Mouse (Mus musculus): ENCODE results near the gene Olfr1240. TPM values are rescaled to one million over a fixed set of nuclear protein-coding genes. Genes with fewer than 3 reads are reported as not detected.

The Olfr1240 gene
- not detected in 2 replicates for polyA plus RNA-seq (2015; fragmentation: Nextera tagmentation; extraction: Ambion mirVana)

GRCm38 (mm10) chr2:89442900-89443299, at the start of gene Olfr1240:
Gene Olfr1240, minus strand, starts transcription at chr2:89443000.
- no peak for ATAC-seq
- H3K27me3 ChIP-seq = no peaks in the 10 kb centered on the region
- no peak within 1 kb of the TSS for H3K27ac ChIP-seq
- H3K9ac ChIP-seq (replicated peaks) = no peak within 1 kb of the TSS
- 85% methylated on average over 3 of the region's 3 CpGs for WGBS
- H3K36me3 ChIP-seq = no peaks in the 10 kb centered on the region
- no peak within 1 kb of the TSS for H3K4me3 ChIP-seq (replicated peaks)
- H3K9me3 ChIP-seq = no peaks in the 10 kb centered on the region
- no peak within 1 kb of the TSS for H3K4me2 ChIP-seq (replicated peaks)
- no peaks in the 10 kb centered on the region for H3K4me1 ChIP-seq (replicated peaks)

- no peaks in the 10 kb centered on the region for H3K4me1 ChIP-seq (replicated peaks)
- no peak within 1 kb of the TSS for H3K27ac ChIP-seq
- H3K4me3 ChIP-seq (replicated peaks) = no peak within 1 kb of the TSS
- H3K4me2 ChIP-seq (replicated peaks) = no peak within 1 kb of the TSS
- H3K27me3 ChIP-seq = no peaks in the 10 kb centered on the region
- H3K9ac ChIP-seq (replicated peaks) = no peak within 1 kb of the TSS
- H3K36me3 ChIP-seq = no peaks in the 10 kb centered on the region
- H3K9me3 ChIP-seq = no peaks in the 10 kb centered on the region
- ATAC-seq = no peak
Observed at GRCm38 (mm10) chr2:89487026-89487425, 44.2 kb upstream of the Olfr1240 start, which contains the start of gene Olfr1241. Gene Olfr1241, minus strand, starts transcription at chr2:89487126.

- Histone ChIP-seq H3K27ac (no peak within 1 kb of the TSS), H3K27me3 (no peaks in the 10 kb centered on the region), H3K4me2 (replicated peaks) (no peak within 1 kb of the TSS), H3K4me1 (replicated peaks) (no peaks in the 10 kb centered on the region), H3K36me3 (no peaks in the 10 kb centered on the region), H3K9ac (replicated peaks) (no peak within 1 kb of the TSS), H3K9me3 (no peaks in the 10 kb centered on the region; the same call in 1 of the 2 replicates), H3K4me3 (replicated peaks) (no peak within 1 kb of the TSS)
- WGBS = 95% methylated on average over 2 of the region's 2 CpGs
- no peak for ATAC-seq
Observed at GRCm38 (mm10) chr2:89420307-89420706, 22.5 kb downstream of the Olfr1240 start, which contains the start of gene Olfr1239. Gene Olfr1239, minus strand, starts transcription at chr2:89420407.

GRCm38 (mm10) chr2:89414557-89414956, 28.2 kb downstream of the Olfr1240 start:
- Histone ChIP-seq H3K27me3 (no peaks in the 10 kb centered on the region), H3K9ac (replicated peaks) (no peak overlapping the region), H3K4me2 (replicated peaks) (no peak overlapping the region), H3K36me3 (no peaks in the 10 kb centered on the region), H3K4me1 (replicated peaks) (no peaks in the 10 kb centered on the region), H3K9me3 (no peaks in the 10 kb centered on the region), H3K4me3 (replicated peaks) (no peak overlapping the region), H3K27ac (no peak overlapping the region)
- no peak for ATAC-seq
- WGBS = 82% methylated on average over 1 of the region's 1 CpGs

GRCm38 (mm10) chr2:89409576-89409975, 33.2 kb downstream of the Olfr1240 start, which contains the start of gene Olfr1238:
Gene Olfr1238, minus strand, starts transcription at chr2:89409676.
- no peak for ATAC-seq
- H3K9ac ChIP-seq (replicated peaks) = no peak within 1 kb of the TSS
- WGBS = 91% methylated on average over 2 of the region's 2 CpGs

DNA sequence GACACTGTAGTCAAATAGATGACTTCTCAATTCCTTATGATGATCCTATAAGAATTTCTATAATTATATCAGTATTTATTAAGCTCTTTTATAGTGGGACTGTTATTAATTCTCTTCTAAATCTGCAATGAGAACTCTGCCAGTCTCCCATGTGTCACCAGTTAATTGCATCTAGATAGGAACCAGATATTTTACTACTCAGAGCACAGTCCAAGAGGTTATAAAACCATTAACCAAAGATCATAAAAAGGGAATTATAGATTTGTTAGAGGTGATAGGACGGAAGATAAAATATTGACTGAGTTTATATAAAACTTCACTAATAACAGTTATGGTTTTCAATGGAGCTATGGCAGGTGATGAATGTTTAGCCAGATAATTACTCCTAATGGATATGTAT, 41.9 kb downstream of the Olfr1240 start:
- Histone ChIP-seq H3K9ac (replicated peaks) (no peak overlapping the region), H3K4me2 (replicated peaks) (no peak overlapping the region), H3K27me3 (no peaks in the 10 kb centered on the region), H3K27ac (no peak overlapping the region), H3K9me3 (no peaks in the 10 kb centered on the region), H3K4me1 (replicated peaks) (no peaks in the 10 kb centered on the region), H3K4me3 (replicated peaks) (no peak overlapping the region), H3K36me3 (no peaks in the 10 kb centered on the region)
- no peak for ATAC-seq
- 100% methylated on average over 1 of the region's 1 CpGs for WGBS

More at GRCm38 (mm10) chr2:89409576-89409975, 33.2 kb downstream of the Olfr1240 start, which contains the start of gene Olfr1238:
- no peaks in the 10 kb centered on the region for H3K9me3 ChIP-seq
- no peak within 1 kb of the TSS for H3K4me3 ChIP-seq (replicated peaks)
- no peak within 1 kb of the TSS for H3K4me2 ChIP-seq (replicated peaks)
- no peaks in the 10 kb centered on the region for H3K4me1 ChIP-seq (replicated peaks)
- H3K36me3 ChIP-seq = no peaks in the 10 kb centered on the region
- H3K27me3 ChIP-seq = no peaks in the 10 kb centered on the region
- no peak within 1 kb of the TSS for H3K27ac ChIP-seq

Other genes starting within 250 kb of the Olfr1240 start
- gene Olfr1226, start 243.0 kb downstream of the Olfr1240 start, polyA plus RNA-seq (2015; fragmentation: Nextera tagmentation; extraction: Ambion mirVana) = not detected in 2 replicates
- not detected in 2 replicates for gene Olfr1228, start 188.9 kb downstream of the Olfr1240 start, polyA plus RNA-seq (2015; fragmentation: Nextera tagmentation; extraction: Ambion mirVana)
- not detected in 2 replicates for gene Olfr1229, start 155.0 kb downstream of the Olfr1240 start, polyA plus RNA-seq (2015; fragmentation: Nextera tagmentation; extraction: Ambion mirVana)
- not detected in 2 replicates for gene Olfr1230, start 145.7 kb downstream of the Olfr1240 start, polyA plus RNA-seq (2015; fragmentation: Nextera tagmentation; extraction: Ambion mirVana)
- gene Olfr1231, start 135.9 kb downstream of the Olfr1240 start, polyA plus RNA-seq (2015; fragmentation: Nextera tagmentation; extraction: Ambion mirVana) = not detected in 2 replicates
- gene Olfr1232, start 113.3 kb downstream of the Olfr1240 start, polyA plus RNA-seq (2015; fragmentation: Nextera tagmentation; extraction: Ambion mirVana) = not detected in 2 replicates
- gene Olfr1233, start 100.6 kb downstream of the Olfr1240 start, polyA plus RNA-seq (2015; fragmentation: Nextera tagmentation; extraction: Ambion mirVana) = not detected in 2 replicates
- gene Olfr1234, start 78.1 kb downstream of the Olfr1240 start, polyA plus RNA-seq (2015; fragmentation: Nextera tagmentation; extraction: Ambion mirVana) = not detected in 2 replicates
- not detected in 2 replicates for gene Olfr1238, start 33.3 kb downstream of the Olfr1240 start, polyA plus RNA-seq (2015; fragmentation: Nextera tagmentation; extraction: Ambion mirVana)
- not detected in 2 replicates for gene Olfr1239, start 22.6 kb downstream of the Olfr1240 start, polyA plus RNA-seq (2015; fragmentation: Nextera tagmentation; extraction: Ambion mirVana)
- not detected in 2 replicates for gene Olfr1241, start 44.1 kb upstream of the Olfr1240 start, polyA plus RNA-seq (2015; fragmentation: Nextera tagmentation; extraction: Ambion mirVana)
- gene Olfr1242, start 55.3 kb upstream of the Olfr1240 start, polyA plus RNA-seq (2015; fragmentation: Nextera tagmentation; extraction: Ambion mirVana) = not detected in 2 replicates
- not detected in 2 replicates for gene Olfr1243, start 88.5 kb upstream of the Olfr1240 start, polyA plus RNA-seq (2015; fragmentation: Nextera tagmentation; extraction: Ambion mirVana)
- gene Olfr1245, start 135.4 kb upstream of the Olfr1240 start, polyA plus RNA-seq (2015; fragmentation: Nextera tagmentation; extraction: Ambion mirVana) = not detected in 2 replicates
- not detected in 2 replicates for gene Olfr1246, start 150.2 kb upstream of the Olfr1240 start, polyA plus RNA-seq (2015; fragmentation: Nextera tagmentation; extraction: Ambion mirVana)
- gene Olfr1247, start 171.1 kb upstream of the Olfr1240 start, polyA plus RNA-seq (2015; fragmentation: Nextera tagmentation; extraction: Ambion mirVana) = not detected in 2 replicates
- not detected in 2 replicates for gene Olfr1248, start 175.2 kb upstream of the Olfr1240 start, polyA plus RNA-seq (2015; fragmentation: Nextera tagmentation; extraction: Ambion mirVana)
- gene Olfr1249, start 192.0 kb upstream of the Olfr1240 start, polyA plus RNA-seq (2015; fragmentation: Nextera tagmentation; extraction: Ambion mirVana) = not detected in 2 replicates
- not detected in 2 replicates for gene Olfr1250, start 218.5 kb upstream of the Olfr1240 start, polyA plus RNA-seq (2015; fragmentation: Nextera tagmentation; extraction: Ambion mirVana)
- not detected in 2 replicates for gene Olfr1251, start 228.9 kb upstream of the Olfr1240 start, polyA plus RNA-seq (2015; fragmentation: Nextera tagmentation; extraction: Ambion mirVana)